Mouse (Mus musculus) E14TG2a.4 (cell line): ENCODE measurements around the gene Trpv1.

ENCODE experiments used
- H3K27me3 ChIP-seq: 2 replicates; pipeline ENCODE4 v1.6.1; 2014; ENCODE audit warnings: low read length, control low read depth; ENCODE audit not compliant: insufficient read depth
- H3K36me3 ChIP-seq: 2 replicates; pipeline ENCODE4 v1.6.1; 2014; ENCODE audit warnings: low read length, control low read depth; ENCODE audit not compliant: insufficient read depth
- H3K4me1 ChIP-seq: replicated peaks from 2 replicates; pipeline ENCODE4 v1.6.1; 2014; ENCODE audit warnings: low read depth, low read length, control low read depth
- H3K4me3 ChIP-seq: replicated peaks from 2 replicates; pipeline ENCODE4 v1.5.1; 2014; ENCODE audit warnings: mild to moderate bottlenecking, low read length
- H3K9me3 ChIP-seq: 2 replicates; pipeline ENCODE4 v1.6.1; 2014; ENCODE audit warnings: low read length, control low read depth
- CTCF ChIP-seq: conservative IDR thresholded peaks from 2 replicates; pipeline ENCODE4 v1.5.1; 2014; ENCODE audit warnings: low read length
- NANOG ChIP-seq: IDR thresholded peaks from 2 replicates; pipeline ENCODE4 v1.6.1; 2014; ENCODE audit warnings: borderline replicate concordance, low read length, mixed read lengths
- POU5F1 ChIP-seq: IDR thresholded peaks from 2 replicates; pipeline ENCODE4 v1.6.1; 2014; ENCODE audit warnings: low read length, borderline replicate concordance

Gene Trpv1

DNA sequence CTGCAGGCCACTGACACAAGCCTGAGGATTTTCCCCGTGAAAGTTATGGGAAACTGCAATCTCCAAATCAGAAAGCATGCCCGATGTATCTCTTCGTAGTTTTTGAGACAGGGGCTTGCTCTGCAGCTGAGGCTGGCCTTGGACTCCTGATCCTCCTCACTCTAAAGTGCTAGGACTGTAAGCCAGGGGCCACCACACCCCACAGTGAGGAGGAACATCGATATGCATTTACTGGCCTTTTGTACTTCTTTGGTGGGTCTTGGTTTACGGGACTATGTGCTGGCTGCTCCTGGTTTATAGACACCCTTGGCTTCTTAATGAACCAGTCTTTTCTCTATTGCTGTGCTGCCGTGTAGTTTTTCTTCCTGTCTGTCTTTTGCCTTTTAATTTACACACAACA lies 8.1 kb downstream of the Trpv1 start:
- H3K27me3 ChIP-seq: peaks cover 13% of the 10 kb centered on the region; the same call in 1 of the 2 replicates
- TF ChIP-seq CTCF (no peak), POU5F1 (no peak), NANOG (no peak)
- no peaks in the 10 kb centered on the region for H3K9me3 ChIP-seq
- H3K4me1 ChIP-seq: no peaks in the 10 kb centered on the region
- no peak overlapping the region for H3K4me3 ChIP-seq
- no peaks in the 10 kb centered on the region for H3K36me3 ChIP-seq

DNA sequence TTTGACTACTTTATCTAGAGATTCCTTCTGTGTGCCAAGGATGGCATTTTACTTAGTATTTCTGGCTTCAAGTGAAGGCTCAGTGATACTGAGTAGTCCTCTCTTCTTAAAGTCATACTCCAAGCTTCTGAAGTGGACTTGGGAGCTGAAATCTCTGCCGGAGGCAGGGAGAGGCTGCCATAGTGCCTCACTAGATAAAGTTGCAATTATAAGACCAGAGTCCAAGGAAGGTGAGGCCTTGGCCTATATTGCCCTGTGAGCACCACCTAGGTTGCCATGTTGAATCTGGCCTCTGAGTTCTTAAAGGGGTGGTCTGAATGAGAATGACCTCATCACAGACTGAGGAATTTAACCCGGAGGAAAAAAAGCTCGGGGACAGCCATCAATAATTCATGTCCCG lies 8.7 kb downstream of the Trpv1 start:
- Histone ChIP-seq H3K4me1 (no peaks in the 10 kb centered on the region), H3K27me3 (peaks cover 15% of the 10 kb centered on the region; the same call in 1 of the 2 replicates), H3K36me3 (no peaks in the 10 kb centered on the region), H3K9me3 (no peaks in the 10 kb centered on the region), H3K4me3 (no peak overlapping the region)
- no peak for TF ChIP-seq CTCF
- TF ChIP-seq NANOG: no peak
- no peak for TF ChIP-seq POU5F1

DNA sequence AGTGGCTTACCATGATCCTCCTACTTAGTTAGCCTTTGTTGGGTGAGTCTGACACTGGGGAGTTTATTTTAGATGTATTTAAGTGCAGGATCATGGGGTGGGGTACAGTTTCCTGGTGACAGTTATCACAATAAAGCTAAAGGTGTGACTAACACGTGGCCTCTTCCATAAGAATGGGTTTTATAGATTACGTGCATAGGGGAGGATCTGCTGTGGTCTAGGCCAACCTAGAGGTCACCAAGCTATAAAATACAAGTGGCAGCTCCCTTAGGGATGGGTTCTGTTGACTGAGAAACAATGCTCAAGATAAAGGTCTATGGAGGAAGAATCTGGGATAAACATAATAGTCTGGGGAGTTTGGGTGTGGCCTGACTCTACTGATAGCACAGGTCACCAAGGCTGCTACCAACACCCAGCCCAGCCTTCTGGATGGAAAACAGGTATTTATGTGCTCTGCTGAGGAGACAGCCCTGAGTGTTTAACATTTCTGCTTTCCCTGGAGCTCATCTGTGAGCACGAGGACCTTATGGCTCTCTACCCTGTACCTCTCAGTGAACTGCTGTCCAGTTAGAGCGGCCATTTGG lies 23.4 kb downstream of the Trpv1 start:
- Histone ChIP-seq H3K4me1 (no peaks in the 10 kb centered on the region), H3K9me3 (peaks cover 17% of the 10 kb centered on the region), H3K36me3 (no peaks in the 10 kb centered on the region), H3K27me3 (peaks cover 3% of the 10 kb centered on the region; the same call in 1 of the 2 replicates), H3K4me3 (no peak overlapping the region)
- no peak for TF ChIP-seq NANOG
- TF ChIP-seq POU5F1: no peak
- no peak for TF ChIP-seq CTCF

DNA sequence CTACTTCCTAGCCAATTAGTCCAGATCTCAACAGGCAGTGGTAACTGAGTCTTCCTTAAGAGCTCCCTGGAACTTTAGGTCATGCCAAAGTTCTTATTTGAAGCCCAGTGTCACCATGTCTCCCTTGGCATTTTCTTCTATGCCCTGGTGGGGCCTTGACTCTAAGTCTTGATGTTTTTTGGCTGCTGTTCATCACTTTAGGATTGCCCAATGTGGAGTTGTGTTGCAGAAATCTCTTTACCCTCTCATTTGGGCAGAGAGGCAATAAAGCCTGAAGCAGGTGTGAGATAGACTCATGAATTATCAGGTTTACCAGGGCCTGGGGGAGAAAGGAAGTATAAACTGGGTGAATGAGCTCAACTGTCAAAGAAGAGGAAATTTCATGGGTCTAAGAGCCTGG lies 24.6 kb downstream of the Trpv1 start:
- Histone ChIP-seq H3K4me1 (peaks cover 4% of the 10 kb centered on the region; the same call in 1 of the 2 replicates), H3K4me3 (no peak overlapping the region), H3K9me3 (peaks cover 11% of the 10 kb centered on the region), H3K27me3 (peaks cover 3% of the 10 kb centered on the region; the same call in 1 of the 2 replicates), H3K36me3 (no peaks in the 10 kb centered on the region)
- TF ChIP-seq CTCF (no peak), NANOG (no peak), POU5F1 (no peak)

DNA sequence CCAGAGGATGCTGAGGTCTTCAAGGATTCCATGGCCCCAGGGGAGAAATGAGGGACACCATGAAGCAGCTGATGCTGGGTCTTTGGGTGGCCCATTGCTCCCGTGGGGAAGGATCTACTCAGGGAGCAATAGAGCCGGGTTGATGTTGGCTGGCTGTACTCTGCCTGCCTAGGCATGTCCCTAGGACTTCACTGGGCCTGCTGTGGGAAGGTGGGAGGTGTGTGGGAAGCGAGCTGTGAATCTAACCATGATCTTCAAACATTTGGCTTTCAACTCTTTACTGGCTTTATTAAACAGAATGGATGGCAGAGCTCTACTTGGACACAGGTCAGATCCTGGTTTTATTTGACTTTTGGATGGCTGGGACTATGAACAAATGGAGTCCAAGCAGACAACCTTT lies 26.4 kb downstream of the Trpv1 start:
- H3K36me3 ChIP-seq: no peaks in the 10 kb centered on the region
- peaks cover 4% of the 10 kb centered on the region; the same call in 1 of the 2 replicates for H3K4me1 ChIP-seq
- no peak overlapping the region for H3K4me3 ChIP-seq
- H3K9me3 ChIP-seq: peaks cover 11% of the 10 kb centered on the region
- no peaks in the 10 kb centered on the region for H3K27me3 ChIP-seq
- TF ChIP-seq POU5F1 (no peak), CTCF (no peak), NANOG (no peak)

DNA sequence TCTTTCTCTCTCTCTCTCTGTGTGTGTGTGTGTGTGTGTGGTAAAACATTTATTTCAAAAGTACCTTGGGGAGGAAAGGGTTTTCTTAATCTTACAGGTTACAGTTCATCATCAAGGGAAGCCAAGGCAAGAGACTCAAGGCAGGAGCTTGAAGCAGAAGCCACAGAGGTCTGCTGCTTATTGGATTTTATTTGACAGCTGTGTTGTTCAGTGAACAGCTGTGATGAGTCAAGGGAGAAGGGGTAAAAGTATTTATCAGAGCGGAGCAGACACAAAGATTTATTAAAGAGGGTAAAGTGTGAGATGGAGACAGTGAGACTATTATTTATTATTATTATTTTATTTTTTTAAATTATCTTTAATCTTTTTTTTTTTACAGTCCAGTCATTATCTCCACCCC lies 27.3 kb downstream of the Trpv1 start:
- no peak overlapping the region for H3K4me3 ChIP-seq
- no peak for TF ChIP-seq POU5F1
- TF ChIP-seq NANOG: no peak
- TF ChIP-seq CTCF: no peak
- H3K4me1 ChIP-seq: peaks cover 4% of the 10 kb centered on the region; the same call in 1 of the 2 replicates
- no peaks in the 10 kb centered on the region; the same call in 1 of the 2 replicates for H3K27me3 ChIP-seq
- H3K9me3 ChIP-seq: peaks cover 11% of the 10 kb centered on the region
- H3K36me3 ChIP-seq: no peaks in the 10 kb centered on the region

DNA sequence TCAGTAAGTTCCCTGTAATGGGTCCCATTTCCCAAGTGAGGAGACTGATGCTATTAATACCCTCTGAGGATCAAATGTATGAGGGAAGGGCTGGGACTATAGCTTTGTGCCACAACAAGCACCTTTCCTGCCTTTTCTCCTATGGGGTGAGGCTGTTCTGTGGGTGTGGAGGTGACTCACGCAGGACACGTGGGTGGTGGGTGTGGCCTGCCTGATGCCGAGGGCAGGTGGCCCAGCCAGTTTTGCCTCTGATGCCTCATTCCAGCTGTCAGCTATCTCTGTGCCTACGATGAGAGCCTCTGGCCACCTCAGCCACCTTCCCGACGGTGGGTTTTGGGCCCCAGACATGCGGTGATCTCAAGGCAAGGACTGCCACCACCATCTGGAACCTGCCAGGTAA lies 33.2 kb downstream of the Trpv1 start, which contains the start of gene Trpv3:
Gene Trpv3 (plus strand): TSS at position 122 of the 400 bp plus-strand sequence.
- TF ChIP-seq POU5F1: no peak
- no peak for TF ChIP-seq NANOG
- TF ChIP-seq CTCF: no peak
- H3K9me3 ChIP-seq: no peaks in the 10 kb centered on the region
- no peak within 1 kb of the TSS for H3K4me3 ChIP-seq
- H3K27me3 ChIP-seq: peaks cover 13% of the 10 kb centered on the region
- no peaks in the 10 kb centered on the region for H3K36me3 ChIP-seq
- H3K4me1 ChIP-seq: peaks cover 13% of the 10 kb centered on the region; the same call in 1 of the 2 replicates

DNA sequence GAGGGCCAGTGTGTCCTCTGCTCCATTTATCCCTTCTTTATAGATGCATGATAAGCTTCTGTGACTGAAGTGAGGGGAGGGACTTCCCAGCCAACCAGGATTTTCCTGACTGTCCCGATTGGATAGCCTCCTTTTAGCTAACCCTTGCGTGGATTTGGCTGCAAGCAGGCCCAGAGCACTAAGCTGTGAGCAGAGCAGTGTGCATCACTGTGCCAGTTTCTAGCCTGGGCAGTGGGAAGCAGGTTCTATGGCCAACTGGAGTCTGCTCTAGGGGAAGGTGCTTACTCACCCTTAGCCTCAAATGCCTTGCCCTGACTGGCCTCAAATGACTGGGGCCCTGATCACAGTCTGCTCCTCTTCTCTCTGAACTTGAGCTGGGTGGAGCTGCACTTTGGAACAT lies 40.7 kb downstream of the Trpv1 start:
- Histone ChIP-seq H3K9me3 (no peaks in the 10 kb centered on the region), H3K4me1 (peaks cover 7% of the 10 kb centered on the region; the same call in 1 of the 2 replicates), H3K4me3 (no peak overlapping the region), H3K27me3 (peaks cover 9% of the 10 kb centered on the region), H3K36me3 (no peaks in the 10 kb centered on the region)
- TF ChIP-seq NANOG (no peak), POU5F1 (no peak), CTCF (no peak)
